Mouse (Mus musculus) intestine, postnatal 0 days (tissue): ENCODE data around the gene Nedd9. TPM values are rescaled to one million over a fixed set of nuclear protein-coding genes. Genes with fewer than 3 reads are reported as not detected.

ENCODE experiments used
- ATAC-seq: fragments of 200-750 bp; cut with Nextera tagmentation; 2 replicates; pipeline ENCODE4 v1.8.0; 2017; ENCODE audit warnings: mild to moderate bottlenecking, moderate TSS enrichment, moderate library complexity
- H3K27ac ChIP-seq: fragments of 300-500 bp; sonication (generic); 2 replicates; pipeline ENCODE4 v1.5.1; 2014; ENCODE audit warnings: mild to moderate bottlenecking, low read depth, low read length, moderate library complexity
- H3K27me3 ChIP-seq: fragments of 300-500 bp; sonication (generic); replicated peaks from 2 replicates; pipeline ENCODE4 v1.6.1; 2014; ENCODE audit warnings: low read length, mixed read lengths; ENCODE audit not compliant: control insufficient read depth, insufficient read depth
- H3K36me3 ChIP-seq: fragments of 300-500 bp; sonication (generic); 2 replicates; pipeline ENCODE4 v1.6.1; 2014; ENCODE audit warnings: mild to moderate bottlenecking, moderate library complexity; ENCODE audit not compliant: control insufficient read depth, insufficient read depth
- H3K4me1 ChIP-seq: fragments of 300-500 bp; sonication (generic); replicated peaks from 2 replicates; pipeline ENCODE4 v1.6.1; 2014; ENCODE audit warnings: antibody characterized with exemption, low read length, mixed read lengths; ENCODE audit not compliant: control insufficient read depth, insufficient read depth
- H3K4me2 ChIP-seq: fragments of 300-500 bp; sonication (generic); replicated peaks from 2 replicates; pipeline ENCODE4 v1.6.1; 2014; ENCODE audit warnings: low read depth, mild to moderate bottlenecking, moderate library complexity
- H3K4me3 ChIP-seq: fragments of 300-500 bp; sonication (generic); 2 replicates; pipeline ENCODE4 v1.5.1; 2014; ENCODE audit warnings: low read depth, low read length
- H3K9ac ChIP-seq: fragments of 300-500 bp; sonication (generic); 2 replicates; pipeline ENCODE4 v1.6.1; 2014; ENCODE audit warnings: mild to moderate bottlenecking, low read depth, low read length
- H3K9me3 ChIP-seq: fragments of 300-500 bp; sonication (generic); 2 replicates; pipeline ENCODE4 v1.6.1; 2016; ENCODE audit warnings: mixed run types; ENCODE audit not compliant: control insufficient read depth
- CTCF ChIP-seq: sonication (generic); IDR thresholded peaks from 2 replicates; pipeline ENCODE4 v1.5.1; 2016; ENCODE audit warnings: low read depth, mild to moderate bottlenecking, control low read depth, antibody characterized with exemption, moderate library complexity
- WGBS: fragments of 180-500 bp; shearing (Covaris S2); extraction: QIAGEN DNeasy Blood & Tissue Kit; methylation state at CpG from one replicate; pipeline ENCODE4 v1.1.7; 2014; 5-methylcytosine and 5-hydroxymethylcytosine counted together
- polyA plus RNA-seq: library from polyadenylated mRNA; unstranded; fragments of >200 nt; fragmentation: Nextera tagmentation; extraction: Ambion mirVana; gene quantifications from 2 replicates; pipeline ENCODE4 v1.2.1, GENCODE M21; 2015

Nedd9 gene
- polyA plus RNA-seq, 1 experiment from 2014 or later = 17.6 TPM

DNA sequence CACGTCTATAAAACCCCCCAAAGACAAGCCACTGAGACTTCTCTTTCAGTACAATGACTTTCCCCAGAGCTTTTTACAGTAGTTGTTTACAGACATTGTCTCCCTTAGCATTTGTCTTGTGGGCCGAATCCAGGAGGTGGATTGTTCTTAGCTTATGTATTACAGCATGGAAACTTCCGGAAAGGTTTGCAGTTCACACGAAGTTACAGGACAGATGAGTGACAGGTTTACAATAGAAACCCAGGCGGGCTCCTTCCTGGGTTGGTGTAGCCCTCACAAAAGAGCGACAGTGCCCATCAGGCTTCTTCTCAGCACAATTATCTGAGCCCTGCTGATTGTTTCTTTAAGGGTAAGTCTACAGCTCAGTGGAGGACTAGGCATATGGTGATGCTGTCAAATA lies 124.3 kb downstream of the Nedd9 start:
- Histone ChIP-seq H3K36me3 (no peaks in the 10 kb centered on the region), H3K9me3 (no peaks in the 10 kb centered on the region), H3K9ac (no peak overlapping the region), H3K4me3 (no peak overlapping the region), H3K4me1 (0 out of 2 replicates have a peak, but pooled peaks cover 3% of the 10 kb centered on the region), H3K27me3 (no peaks in the 10 kb centered on the region), H3K27ac (no peak overlapping the region), H3K4me2 (no peak overlapping the region)
- TF ChIP-seq CTCF = no peak
- ATAC-seq = no peak
- 65% methylated on average over 6 of the region's 6 CpGs for WGBS

DNA sequence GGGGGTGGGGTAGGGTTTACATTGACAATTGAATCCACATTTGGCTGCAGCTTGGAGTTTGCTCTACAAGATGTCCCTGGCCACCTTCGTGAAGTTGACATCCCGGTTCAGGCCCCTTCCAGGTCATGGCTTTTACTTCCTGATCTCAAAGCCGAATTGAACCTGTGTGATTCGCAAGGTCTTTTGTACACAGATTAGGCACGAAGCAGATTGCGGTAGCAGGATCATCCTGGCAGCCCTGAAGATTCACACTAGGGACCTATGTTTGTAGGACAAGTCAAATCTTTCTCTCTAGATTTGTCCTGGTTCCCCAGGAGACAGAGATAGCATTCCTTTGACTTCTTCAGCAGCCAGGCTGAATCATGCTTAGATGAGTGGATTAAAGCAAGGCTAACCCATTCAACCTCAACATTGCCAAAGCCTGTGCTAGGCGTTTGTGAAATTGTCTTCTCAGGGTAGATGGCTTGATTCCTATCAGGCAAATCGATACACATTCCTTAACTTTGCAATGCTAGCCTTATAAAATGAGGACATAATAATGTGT lies 126.8 kb downstream of the Nedd9 start:
- no peak overlapping the region for H3K4me2 ChIP-seq
- H3K9me3 ChIP-seq = no peaks in the 10 kb centered on the region
- TF ChIP-seq CTCF = no peak
- ATAC-seq = no peak
- 0 out of 2 replicates have a peak, but pooled peaks cover 9% of the 10 kb centered on the region for H3K4me1 ChIP-seq
- WGBS = 48% methylated on average over 8 of the region's 8 CpGs
- H3K36me3 ChIP-seq = no peaks in the 10 kb centered on the region
- no peak overlapping the region for H3K4me3 ChIP-seq
- H3K27ac ChIP-seq = no peak overlapping the region
- H3K27me3 ChIP-seq = no peaks in the 10 kb centered on the region
- no peak overlapping the region for H3K9ac ChIP-seq

- TF ChIP-seq CTCF = no peak
- Histone ChIP-seq H3K4me1 (peaks cover 12% of the 10 kb centered on the region), H3K4me3 (peak overlapping the region; percentile 80), H3K4me2 (peak overlapping the region; percentile 78), H3K9ac (peak overlapping the region; percentile 48), H3K27ac (no peak overlapping the region), H3K27me3 (no peaks in the 10 kb centered on the region), H3K36me3 (no peaks in the 10 kb centered on the region), H3K9me3 (no peaks in the 10 kb centered on the region)
- WGBS = 9% methylated on average over 16 of the region's 16 CpGs
- peak; percentile 11; the same call in 1 of the 2 replicates for ATAC-seq
Measured at GRCm38 (mm10) chr13:41359330-41360215, 127.6 kb downstream of the Nedd9 start.

GRCm38 (mm10) chr13:41358480-41359180 lies 128.5 kb downstream of the Nedd9 start:
- peak overlapping the region; percentile 91 for H3K27ac ChIP-seq
- H3K4me2 ChIP-seq = peak overlapping the region; percentile 78
- H3K9ac ChIP-seq = peak overlapping the region; percentile 74
- no peaks in the 10 kb centered on the region for H3K36me3 ChIP-seq
- peak overlapping the region; percentile 80 for H3K4me3 ChIP-seq
- H3K4me1 ChIP-seq = peaks cover 15% of the 10 kb centered on the region
- ATAC-seq = peak; percentile 94
- TF ChIP-seq CTCF = no peak
- H3K9me3 ChIP-seq = no peaks in the 10 kb centered on the region
- WGBS = under 1% methylated on average over 42 of the region's 42 CpGs
- no peaks in the 10 kb centered on the region for H3K27me3 ChIP-seq

DNA sequence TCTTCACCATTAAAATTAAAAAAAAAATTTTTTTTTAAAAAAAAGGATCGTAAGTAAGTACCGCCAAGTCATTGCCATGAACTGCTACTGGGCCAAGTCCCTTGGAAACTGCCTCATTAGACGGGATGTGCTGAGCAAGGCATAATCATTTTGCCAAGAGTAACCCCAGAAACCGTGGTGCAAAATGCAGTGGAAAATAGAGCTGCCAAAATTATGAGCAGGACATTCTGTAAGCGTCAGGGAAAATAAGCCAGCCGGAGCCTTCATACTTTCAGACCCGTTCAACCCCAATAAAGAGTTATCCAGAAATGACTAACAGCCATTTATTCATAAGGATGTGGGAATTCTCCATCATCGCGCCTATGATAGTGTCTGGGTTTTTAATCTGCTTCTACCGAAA lies 129.2 kb downstream of the Nedd9 start:
- peak overlapping the region; percentile 80 for H3K4me3 ChIP-seq
- peak overlapping the region; percentile 78 for H3K4me2 ChIP-seq
- 4% methylated on average over 10 of the region's 10 CpGs for WGBS
- H3K27ac ChIP-seq = peak overlapping the region; percentile 91
- no peaks in the 10 kb centered on the region for H3K9me3 ChIP-seq
- H3K27me3 ChIP-seq = no peaks in the 10 kb centered on the region
- no peaks in the 10 kb centered on the region for H3K36me3 ChIP-seq
- TF ChIP-seq CTCF = no peak
- ATAC-seq = no peak
- H3K4me1 ChIP-seq = peaks cover 17% of the 10 kb centered on the region
- H3K9ac ChIP-seq = peak overlapping the region; percentile 74

DNA sequence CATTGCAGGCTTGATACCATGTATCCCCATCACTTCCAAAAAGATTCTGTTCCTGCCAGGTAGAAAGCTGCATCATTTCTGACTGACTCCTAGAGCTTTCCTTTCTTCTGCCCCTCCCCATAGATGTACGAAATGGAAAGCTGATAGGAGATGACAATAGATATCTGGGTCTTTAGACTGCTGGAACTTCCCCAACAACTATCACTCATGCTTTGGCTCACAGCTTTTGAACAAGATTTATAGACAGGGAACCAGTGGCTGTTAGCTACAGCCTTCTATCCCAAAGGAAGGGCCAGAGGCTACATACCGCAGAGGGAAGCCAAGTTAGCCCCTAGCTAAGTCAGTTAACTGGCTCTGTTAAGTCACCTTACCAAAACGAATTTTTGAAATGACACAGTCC lies 129.6 kb downstream of the Nedd9 start:
- no peak for TF ChIP-seq CTCF
- Histone ChIP-seq H3K36me3 (no peaks in the 10 kb centered on the region), H3K27me3 (no peaks in the 10 kb centered on the region), H3K9me3 (no peaks in the 10 kb centered on the region), H3K9ac (peak overlapping the region; percentile 74), H3K4me3 (peak overlapping the region; percentile 80), H3K4me2 (peak overlapping the region; percentile 78), H3K4me1 (peaks cover 20% of the 10 kb centered on the region), H3K27ac (peak overlapping the region; percentile 91)
- no peak for ATAC-seq
- WGBS = 20% methylated on average over 3 of the region's 3 CpGs
